Mouse (Mus musculus): ENCODE measurements around the gene Snx4. TPM values are rescaled to one million over a fixed set of nuclear protein-coding genes. Genes with fewer than 3 reads are reported as not detected.

Snx4 gene
- polyA plus RNA-seq, 1 experiment from 2014 or later = 84.4 TPM

Other genes with a start within 250 kb of the Snx4 start
- 6.0 and 6.5 TPM in 2 replicates for gene Iqcg, start 195.2 kb upstream of the Snx4 start, polyA plus RNA-seq (2015; fragmentation: Nextera tagmentation; extraction: Ambion mirVana)
- gene Rpl35a, start 195.0 kb upstream of the Snx4 start, polyA plus RNA-seq (2015; fragmentation: Nextera tagmentation; extraction: Ambion mirVana) = 425 and 508 TPM in 2 replicates
- 4.4 and 4.6 TPM in 2 replicates for gene Lmln, start 188.9 kb upstream of the Snx4 start, polyA plus RNA-seq (2015; fragmentation: Nextera tagmentation; extraction: Ambion mirVana)
- gene Osbpl11, start 66.4 kb upstream of the Snx4 start, polyA plus RNA-seq (2015; fragmentation: Nextera tagmentation; extraction: Ambion mirVana) = 18.9 and 20.6 TPM in 2 replicates
- gene Zfp148, start 129.4 kb downstream of the Snx4 start, polyA plus RNA-seq (2015; fragmentation: Nextera tagmentation; extraction: Ambion mirVana) = 49.2 and 49.3 TPM in 2 replicates

Data from hindbrain, embryonic 15.5 days (tissue).